Mouse (Mus musculus): Measurements from ENCODE around the gene Rapsn. TPM values are rescaled to one million over a fixed set of nuclear protein-coding genes. Genes with fewer than 3 reads are reported as not detected.

Gene Rapsn
- polyA plus RNA-seq, 1 experiment from 2014 or later, result 3.1 TPM

GRCm38 (mm10) chr2:91087453-91087852, 52.0 kb downstream of the Rapsn start:
- Histone ChIP-seq H3K4me2 (ENCODE audit: low read depth, low read length, severe bottlenecking) (no peak overlapping the region), H3K4me1 (replicated peaks; ENCODE audit: control insufficient read depth, insufficient read depth, low read length) (0 out of 2 replicates have a peak, but pooled peaks cover 1% of the 10 kb centered on the region), H3K9ac (ENCODE audit: low read length) (no peak overlapping the region), H3K4me3 (ENCODE audit: low read depth, low read length) (no peak overlapping the region), H3K9me3 (ENCODE audit: control insufficient read depth, low read length) (no peaks in the 10 kb centered on the region), H3K36me3 (ENCODE audit: control insufficient read depth, insufficient read depth, low read length) (no peaks in the 10 kb centered on the region), H3K27me3 (ENCODE audit: control insufficient read depth, insufficient read depth, low read length) (no peaks in the 10 kb centered on the region), H3K27ac (ENCODE audit: low read depth, low read length) (no peak overlapping the region)
- ATAC-seq (replicated peaks; ENCODE audit: low FRiP score) (no peak), DNase-seq (ENCODE audit: low spot score) (no peak)
- WGBS, result 90% methylated on average over 9 of the region's 9 CpGs

GRCm38 (mm10) chr2:91088987-91089386, 53.6 kb downstream of the Rapsn start:
- H3K4me1 ChIP-seq (replicated peaks; ENCODE audit: control insufficient read depth, insufficient read depth, low read length), result 0 out of 2 replicates have a peak, but pooled peaks cover 1% of the 10 kb centered on the region
- WGBS, result 82% methylated on average over 9 of the region's 9 CpGs

GRCm38 (mm10) chr2:91090208-91090607, 54.8 kb downstream of the Rapsn start:
- Histone ChIP-seq H3K36me3 (ENCODE audit: control insufficient read depth, insufficient read depth, low read length) (no peaks in the 10 kb centered on the region), H3K4me1 (replicated peaks; ENCODE audit: control insufficient read depth, insufficient read depth, low read length) (0 out of 2 replicates have a peak, but pooled peaks cover 1% of the 10 kb centered on the region), H3K27me3 (ENCODE audit: control insufficient read depth, insufficient read depth, low read length) (no peaks in the 10 kb centered on the region), H3K27ac (ENCODE audit: low read depth, low read length) (no peak overlapping the region), H3K9me3 (ENCODE audit: control insufficient read depth, low read length) (no peaks in the 10 kb centered on the region), H3K9ac (ENCODE audit: low read length) (no peak overlapping the region), H3K4me3 (ENCODE audit: low read depth, low read length) (no peak overlapping the region), H3K4me2 (ENCODE audit: low read depth, low read length, severe bottlenecking) (no peak overlapping the region)
- 86% methylated on average over 6 of the region's 6 CpGs for WGBS
- DNase-seq (ENCODE audit: low spot score), result no peak
- ATAC-seq (replicated peaks; ENCODE audit: low FRiP score), result no peak

More at GRCm38 (mm10) chr2:91088987-91089386, 53.6 kb downstream of the Rapsn start:
- Histone ChIP-seq H3K4me2 (ENCODE audit: low read depth, low read length, severe bottlenecking) (no peak overlapping the region), H3K27ac (ENCODE audit: low read depth, low read length) (no peak overlapping the region), H3K9ac (ENCODE audit: low read length) (no peak overlapping the region), H3K27me3 (ENCODE audit: control insufficient read depth, insufficient read depth, low read length) (no peaks in the 10 kb centered on the region), H3K4me3 (ENCODE audit: low read depth, low read length) (no peak overlapping the region), H3K36me3 (ENCODE audit: control insufficient read depth, insufficient read depth, low read length) (no peaks in the 10 kb centered on the region), H3K9me3 (ENCODE audit: control insufficient read depth, low read length) (no peaks in the 10 kb centered on the region)
- DNase-seq (ENCODE audit: low spot score) (no peak), ATAC-seq (replicated peaks; ENCODE audit: low FRiP score) (no peak)

- H3K9me3 ChIP-seq (ENCODE audit: control insufficient read depth, low read length), result no peaks in the 10 kb centered on the region
- 0 out of 2 replicates have a peak, but pooled peaks cover 1% of the 10 kb centered on the region for H3K4me1 ChIP-seq (replicated peaks; ENCODE audit: control insufficient read depth, insufficient read depth, low read length)
- H3K9ac ChIP-seq (ENCODE audit: low read length), result no peak overlapping the region
- H3K36me3 ChIP-seq (ENCODE audit: control insufficient read depth, insufficient read depth, low read length), result no peaks in the 10 kb centered on the region
- H3K27ac ChIP-seq (ENCODE audit: low read depth, low read length), result no peak overlapping the region
- 83% methylated on average over 6 of the region's 6 CpGs for WGBS
- ATAC-seq (replicated peaks; ENCODE audit: low FRiP score), result no peak
- no peak overlapping the region for H3K4me2 ChIP-seq (ENCODE audit: low read depth, low read length, severe bottlenecking)
- H3K27me3 ChIP-seq (ENCODE audit: control insufficient read depth, insufficient read depth, low read length), result no peaks in the 10 kb centered on the region
- no peak for DNase-seq (ENCODE audit: low spot score)
- no peak overlapping the region for H3K4me3 ChIP-seq (ENCODE audit: low read depth, low read length)
Observed at GRCm38 (mm10) chr2:91090827-91091226, 55.4 kb downstream of the Rapsn start.

Other genes with a start within 250 kb of the Rapsn start
- gene Mtch2, start 188.5 kb upstream of the Rapsn start, polyA plus RNA-seq (2014; fragmentation: Nextera tagmentation; extraction: Ambion mirVana), result 247 and 256 TPM in 2 replicates
- 11.3 and 15.6 TPM in 2 replicates for gene C1qtnf4, start 149.8 kb upstream of the Rapsn start, polyA plus RNA-seq (2014; fragmentation: Nextera tagmentation; extraction: Ambion mirVana)
- gene Kbtbd4, start 130.9 kb upstream of the Rapsn start, polyA plus RNA-seq (2014; fragmentation: Nextera tagmentation; extraction: Ambion mirVana), result 48.0 and 56.0 TPM in 2 replicates
- gene Ndufs3, start 130.8 kb upstream of the Rapsn start, polyA plus RNA-seq (2014; fragmentation: Nextera tagmentation; extraction: Ambion mirVana), result 190 and 204 TPM in 2 replicates
- 119 TPM in 2 replicates for gene Celf1, start 95.2 kb upstream of the Rapsn start, polyA plus RNA-seq (2014; fragmentation: Nextera tagmentation; extraction: Ambion mirVana)
- gene Psmc3, start 18.4 kb downstream of the Rapsn start, polyA plus RNA-seq (2014; fragmentation: Nextera tagmentation; extraction: Ambion mirVana), result 354 and 371 TPM in 2 replicates
- 23.3 and 23.6 TPM in 2 replicates for gene Slc39a13, start 34.8 kb downstream of the Rapsn start, polyA plus RNA-seq (2014; fragmentation: Nextera tagmentation; extraction: Ambion mirVana)
- gene Spi1, start 46.8 kb downstream of the Rapsn start, polyA plus RNA-seq (2014; fragmentation: Nextera tagmentation; extraction: Ambion mirVana), result 2.2 and 4.9 TPM in 2 replicates
- gene Mybpc3, start 82.5 kb downstream of the Rapsn start, polyA plus RNA-seq (2014; fragmentation: Nextera tagmentation; extraction: Ambion mirVana), result not detected in 2 replicates
- 23.3 and 26.9 TPM in 2 replicates for gene Madd, start 148.2 kb downstream of the Rapsn start, polyA plus RNA-seq (2014; fragmentation: Nextera tagmentation; extraction: Ambion mirVana)
- gene Nr1h3, start 167.2 kb downstream of the Rapsn start, polyA plus RNA-seq (2014; fragmentation: Nextera tagmentation; extraction: Ambion mirVana), result 1.6 and 2.0 TPM in 2 replicates
- gene Acp2, start 167.3 kb downstream of the Rapsn start, polyA plus RNA-seq (2014; fragmentation: Nextera tagmentation; extraction: Ambion mirVana), result 28.7 and 36.7 TPM in 2 replicates
- 9.9 and 10.8 TPM in 2 replicates for gene Ddb2, start 201.4 kb downstream of the Rapsn start, polyA plus RNA-seq (2014; fragmentation: Nextera tagmentation; extraction: Ambion mirVana)
- gene Pacsin3, start 220.3 kb downstream of the Rapsn start, polyA plus RNA-seq (2014; fragmentation: Nextera tagmentation; extraction: Ambion mirVana), result 28.9 and 34.8 TPM in 2 replicates
- gene Arfgap2, start 229.4 kb downstream of the Rapsn start, polyA plus RNA-seq (2014; fragmentation: Nextera tagmentation; extraction: Ambion mirVana), result 84.0 and 89.1 TPM in 2 replicates

All from forebrain, embryonic 11.5 days (tissue).